Mouse (Mus musculus) left cerebral cortex, adult 18-20 months (tissue): Measurements from ENCODE around the gene Chdh. TPM values are rescaled to one million over a fixed set of nuclear protein-coding genes. Genes with fewer than 3 reads are reported as not detected.

Source experiments
- DNase-seq, 2 experiments: peaks; one replicate each; pipeline ENCODE4 v3.0.0; 2021 to 2022; ENCODE audit warnings: low spot score in 2 of 2, mixed read lengths in 1 of 2
- microRNA-seq, 2 experiments: library from miRNA; unstranded; fragments of <30 nt; microRNA quantifications; one replicate each; pipeline ENCODE4 v1.2.0; 2021
- total RNA-seq, 2 experiments: library from RNA; stranded (reverse); gene quantifications; 2 replicates each; pipeline ENCODE4 v1.2.3; 2021

Gene Chdh
- total RNA-seq, 2 experiments from 2014 or later = 1.6 to 2.6 TPM

- DNase-seq = no peak
Observed at GRCm38 (mm10) chr14:30054922-30055321, 46.1 kb downstream of the Chdh start.

- no peak for DNase-seq
Observed at GRCm38 (mm10) chr14:30056031-30056766, 47.4 kb downstream of the Chdh start.

- no peak for DNase-seq
Observed at GRCm38 (mm10) chr14:30064864-30065263, 56.0 kb downstream of the Chdh start.

- no peak for DNase-seq
Observed at GRCm38 (mm10) chr14:30066752-30067151, 57.9 kb downstream of the Chdh start.

- no peak for DNase-seq
Observed at GRCm38 (mm10) chr14:30068566-30068965, 59.7 kb downstream of the Chdh start.

- DNase-seq = no peak
Observed at GRCm38 (mm10) chr14:30075268-30075887, 66.6 kb downstream of the Chdh start.

GRCm38 (mm10) chr14:30078115-30078808 lies 69.4 kb downstream of the Chdh start:
- no peak for DNase-seq

- DNase-seq = no peak
Observed at GRCm38 (mm10) chr14:30079729-30080128, 70.9 kb downstream of the Chdh start.

Small RNA genes lying within 50 kb of the gene (microRNA-seq; reads per million reads assigned to microRNA genes)
- gene Mir6947 = 0.75 to 1.7 reads per million in 2 experiments

Other genes starting within 250 kb of the Chdh start
- gene Selenok, start 40.7 kb upstream of the Chdh start, total RNA-seq = 100 to 1,000 TPM; 128 to 136 TPM
- 10 to 100 TPM; 80.2 to 83.3 TPM for gene Actr8, start 30.7 kb upstream of the Chdh start, total RNA-seq
- under 1 TPM; 0.75 to 0.79 TPM for gene Il17rb, start 127 bp upstream of the Chdh start, total RNA-seq